Mouse (Mus musculus) olfactory bulb, adult 2 months (tissue): ENCODE results near the gene Tbc1d2.

Experiments
- CTCF ChIP-seq: fragments of 200-500 bp; IDR thresholded peaks from 2 replicates; pipeline ENCODE4 v1.5.1; 2012; ENCODE audit warnings: low read depth, mild to moderate bottlenecking, low read length, moderate library complexity; ENCODE audit not compliant: insufficient read depth
- POLR2A ChIP-seq: fragments of 200-500 bp; IDR thresholded peaks from 2 replicates; pipeline ENCODE4 v1.6.1; 2012; ENCODE audit warnings: mild to moderate bottlenecking, low read depth, low read length, moderate library complexity; ENCODE audit not compliant: insufficient read depth

- TF ChIP-seq POLR2A (no peak), CTCF (no peak)
Observed at GRCm38 (mm10) chr4:46589151-46589550, 60.9 kb downstream of the Tbc1d2 start.
